Mouse (Mus musculus) bone marrow, adult 2 months (tissue): ENCODE data around the gene Bmper.

ENCODE experiments used
- CTCF ChIP-seq: fragments of 200-500 bp; IDR thresholded peaks from 2 replicates; pipeline ENCODE4 v1.5.1; 2011; ENCODE audit warnings: low read length, control low read depth; ENCODE audit not compliant: control insufficient read depth, insufficient read depth
- POLR2A ChIP-seq: fragments of 200-500 bp; IDR thresholded peaks from 2 replicates; pipeline ENCODE4 v1.6.1; 2011; ENCODE audit warnings: low read depth, mild to moderate bottlenecking, control low read depth, low read length, borderline replicate concordance; ENCODE audit not compliant: control insufficient read depth

DNA sequence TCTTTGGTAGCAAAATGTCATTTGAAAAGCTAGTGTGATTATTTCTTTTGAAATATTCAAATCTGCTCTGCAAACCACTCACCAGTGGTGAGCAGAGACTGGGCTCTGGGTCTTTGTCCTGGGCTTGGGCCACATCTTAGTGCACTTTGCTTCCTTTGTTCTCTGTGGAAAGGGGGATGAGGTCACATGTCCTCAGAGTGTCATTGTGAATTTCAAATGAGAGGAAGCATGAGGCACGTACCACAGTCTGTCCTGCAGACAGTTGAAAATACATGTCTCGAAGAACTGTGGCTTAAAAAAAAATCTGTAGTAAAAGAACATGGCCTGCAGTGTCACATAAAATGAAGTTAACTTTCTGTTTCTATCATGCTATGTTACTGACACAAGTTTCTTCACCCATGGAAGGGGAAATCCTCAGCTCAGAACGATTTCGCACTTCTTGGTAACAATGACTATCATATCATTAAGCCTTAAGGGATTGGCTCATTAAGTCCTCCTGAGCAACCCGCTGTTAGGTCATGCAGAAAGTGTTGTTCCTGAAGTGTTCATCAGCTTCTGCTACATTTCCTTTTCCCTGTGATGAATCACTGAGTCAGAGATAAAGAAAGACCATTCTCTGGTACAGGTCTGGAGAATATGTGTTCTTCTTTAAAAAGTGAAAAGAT, 157.4 kb downstream of the Bmper start:
- TF ChIP-seq CTCF = no peak
- TF ChIP-seq POLR2A = no peak
